Mouse (Mus musculus) B cell, adult 2 months (primary cell): ENCODE data around the gene Rorb.

ENCODE experiments used
- DNase-seq, 2 experiments: peaks; one replicate each; pipeline ENCODE4 v3.0.0; 2022

Rorb gene

GRCm38 (mm10) chr19:19110793-19111427 lies at the start of gene Rorb:
Rorb (minus strand) TSS chr19:19111196.
- no peak for DNase-seq

DNA sequence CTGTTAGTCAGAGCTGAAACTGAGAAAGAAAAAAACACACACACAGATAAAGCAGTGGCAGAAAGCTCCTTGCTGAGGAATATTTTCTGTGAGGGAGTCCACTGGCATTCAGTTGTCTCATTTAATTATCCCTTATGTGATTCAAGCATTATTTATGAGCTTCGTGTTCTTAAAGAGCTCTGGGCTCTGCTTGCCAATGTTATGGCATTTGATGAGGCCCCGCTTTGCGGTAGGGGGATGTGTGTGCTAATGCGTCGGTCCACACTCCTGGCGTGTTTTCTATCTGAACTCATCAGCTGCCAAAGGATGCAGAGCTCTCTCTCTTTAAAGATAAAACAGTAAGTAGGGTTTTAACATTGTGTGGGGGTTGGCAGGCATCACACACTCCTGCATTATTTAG lies 37.9 kb upstream of the Rorb start:
- no peak for DNase-seq

GRCm38 (mm10) chr19:19144447-19144846 lies 33.5 kb upstream of the Rorb start:
- DNase-seq: no peak

DNA sequence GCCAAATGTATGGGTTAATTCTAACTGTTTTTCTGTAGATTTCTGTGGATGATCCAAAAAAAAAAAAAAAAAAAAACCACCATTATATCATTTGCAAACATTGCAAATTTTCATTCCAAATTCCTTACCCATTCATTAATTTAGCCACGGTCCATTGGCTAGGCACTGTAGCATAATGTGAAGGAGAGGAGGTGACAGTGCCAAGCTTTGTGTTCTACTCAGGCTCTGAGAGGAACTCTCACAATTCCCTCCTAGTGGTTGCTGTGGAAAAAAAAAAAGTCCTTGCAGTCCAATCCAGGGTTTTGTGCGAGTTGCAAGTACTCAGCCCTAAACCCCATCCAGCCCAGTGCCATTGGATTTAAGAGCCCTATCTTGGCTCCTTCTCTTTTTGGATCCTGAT lies 25.9 kb upstream of the Rorb start:
- DNase-seq: no peak

GRCm38 (mm10) chr19:19135838-19136237 lies 24.8 kb upstream of the Rorb start:
- no peak for DNase-seq

DNA sequence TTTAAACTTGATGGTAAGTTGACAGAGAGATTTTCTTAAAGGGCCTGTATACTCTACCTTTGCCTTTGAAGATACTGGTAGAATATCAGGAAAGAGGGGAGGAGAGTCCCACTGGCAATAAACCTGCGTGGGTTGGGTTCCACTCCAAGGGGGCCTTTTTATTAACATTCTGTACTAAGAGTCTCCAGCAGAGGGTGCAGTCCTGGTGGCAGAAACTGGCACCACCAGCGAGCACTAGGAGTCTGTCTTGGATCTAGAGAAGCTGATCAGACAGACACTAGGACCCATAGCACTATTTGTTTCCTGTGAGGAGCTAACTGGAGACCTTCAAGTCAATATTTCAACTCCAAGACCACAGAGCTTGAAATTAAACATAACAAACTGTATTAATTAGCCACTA lies 11.3 kb upstream of the Rorb start:
- DNase-seq: no peak

DNA sequence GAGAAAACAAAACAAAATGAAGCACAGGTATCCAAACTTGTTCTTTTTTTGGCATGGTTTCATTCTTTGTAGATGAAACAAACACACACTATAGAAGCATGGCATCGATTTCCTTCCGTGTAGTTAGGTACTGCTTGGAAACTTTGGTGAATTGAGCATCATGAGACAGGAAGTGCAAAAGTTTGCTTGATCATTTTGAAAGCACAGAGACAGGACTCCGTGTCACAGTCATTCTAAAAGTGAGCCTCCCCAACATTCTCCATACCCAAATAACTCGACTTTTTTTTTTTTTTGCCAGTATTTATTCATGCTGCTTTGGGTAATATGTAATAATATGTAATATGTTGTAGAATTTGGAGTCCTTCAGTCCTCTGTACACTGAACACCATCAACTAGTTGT lies 1.2 kb upstream of the Rorb start:
- DNase-seq: no peak

- DNase-seq: no peak
These were observed 603 bp upstream of the Rorb start for GRCm38 (mm10) chr19:19111428-19112170.

DNA sequence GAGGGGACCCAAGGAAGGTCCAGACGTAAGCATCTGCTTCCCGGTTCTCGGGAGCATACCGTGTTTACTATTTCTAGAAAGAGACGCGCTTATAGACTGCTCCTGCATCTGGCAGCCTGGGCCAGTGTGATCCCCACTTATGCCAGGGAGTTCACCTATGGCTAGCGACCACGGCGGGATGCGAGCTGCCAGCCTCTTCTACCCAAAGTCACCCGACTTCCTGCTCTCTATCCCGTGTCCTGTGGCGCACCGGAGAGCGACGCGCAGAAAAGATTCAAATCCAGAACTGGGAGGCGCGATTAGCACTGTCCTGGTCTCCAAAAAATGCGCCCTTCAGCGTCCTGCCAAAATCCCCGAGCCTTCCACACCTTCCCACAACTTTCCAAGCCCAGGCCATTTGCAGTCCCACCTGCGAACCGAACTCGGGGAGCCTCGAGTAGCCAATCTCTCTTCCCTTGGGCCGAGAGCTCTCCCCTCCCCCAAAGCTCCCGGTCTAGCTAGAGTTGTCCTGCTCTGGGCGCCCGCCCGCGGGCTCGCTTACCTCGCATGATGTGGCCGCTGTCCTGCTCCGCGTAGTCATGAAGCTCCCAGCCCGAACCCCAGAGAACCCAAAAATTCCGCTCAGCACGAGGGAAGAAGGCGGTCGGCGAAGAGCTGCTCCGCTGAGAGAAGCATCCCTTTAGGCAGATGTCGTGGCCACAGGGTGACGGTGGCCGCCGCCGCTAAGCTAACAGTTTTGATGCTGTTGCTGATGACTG lies 806 bp downstream of the Rorb start:
- DNase-seq: no peak

DNA sequence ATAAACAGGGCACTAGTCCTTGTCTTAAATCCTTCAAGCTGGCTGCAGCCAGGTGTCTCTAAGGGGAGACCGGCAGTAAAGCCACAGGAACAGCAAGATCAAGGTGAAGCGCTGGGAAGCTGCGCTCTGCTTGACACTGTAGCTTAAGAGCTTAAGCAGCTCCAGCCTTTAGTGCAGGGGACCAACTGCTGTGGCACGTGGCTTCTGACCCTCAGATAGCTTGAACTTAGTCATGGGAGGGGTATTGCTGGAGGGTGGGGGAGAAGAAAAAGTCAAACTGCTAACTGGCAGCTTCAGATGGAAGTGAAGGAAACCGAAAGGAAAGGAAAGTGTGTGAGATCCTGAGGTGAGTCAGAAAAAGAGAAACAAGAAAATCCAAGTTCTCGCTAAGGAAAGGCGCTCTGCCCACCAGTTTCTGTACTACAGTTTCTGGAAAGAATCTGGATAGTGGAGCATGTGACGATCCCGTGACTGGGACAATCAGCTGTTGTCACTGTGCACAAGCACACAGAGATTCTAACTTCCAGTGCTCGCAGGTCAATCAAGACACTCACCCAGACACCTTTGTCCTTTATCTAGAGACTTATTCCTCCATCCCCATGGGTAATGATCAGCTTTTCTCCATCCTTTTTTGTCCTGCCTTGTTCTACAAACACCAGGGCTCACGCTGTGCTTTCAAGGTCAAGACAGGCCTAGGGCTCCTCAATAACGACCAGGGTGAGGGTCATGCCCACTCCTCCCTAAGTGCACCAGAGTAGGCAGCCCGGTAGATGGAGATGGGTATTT lies 2.2 kb downstream of the Rorb start:
- no peak for DNase-seq

- DNase-seq: no peak
These were observed 6.4 kb downstream of the Rorb start for GRCm38 (mm10) chr19:19104581-19104980.

GRCm38 (mm10) chr19:19097149-19097548 lies 13.8 kb downstream of the Rorb start:
- no peak for DNase-seq

DNA sequence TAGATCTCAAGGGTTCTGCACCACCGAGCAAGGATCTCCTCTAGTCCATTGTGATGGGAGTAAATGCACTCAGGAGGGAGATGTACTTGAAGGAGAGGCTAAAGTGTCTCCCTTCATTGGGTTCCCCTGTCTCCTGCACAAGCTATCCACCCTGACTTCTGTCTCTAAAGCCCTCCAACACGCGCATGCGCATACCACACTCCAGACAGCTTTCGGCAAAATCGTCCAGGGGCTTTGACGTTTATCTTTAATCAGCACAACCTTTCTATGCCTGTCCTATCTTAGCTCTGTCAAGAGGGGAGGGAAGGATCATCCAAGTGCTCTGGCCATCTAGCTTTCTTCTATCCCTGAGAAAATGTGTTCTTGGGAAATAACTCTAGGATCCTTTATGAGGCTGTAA lies 21.6 kb downstream of the Rorb start:
- no peak for DNase-seq

- no peak for DNase-seq
These were observed 33.1 kb downstream of the Rorb start for GRCm38 (mm10) chr19:19077880-19078279.

DNA sequence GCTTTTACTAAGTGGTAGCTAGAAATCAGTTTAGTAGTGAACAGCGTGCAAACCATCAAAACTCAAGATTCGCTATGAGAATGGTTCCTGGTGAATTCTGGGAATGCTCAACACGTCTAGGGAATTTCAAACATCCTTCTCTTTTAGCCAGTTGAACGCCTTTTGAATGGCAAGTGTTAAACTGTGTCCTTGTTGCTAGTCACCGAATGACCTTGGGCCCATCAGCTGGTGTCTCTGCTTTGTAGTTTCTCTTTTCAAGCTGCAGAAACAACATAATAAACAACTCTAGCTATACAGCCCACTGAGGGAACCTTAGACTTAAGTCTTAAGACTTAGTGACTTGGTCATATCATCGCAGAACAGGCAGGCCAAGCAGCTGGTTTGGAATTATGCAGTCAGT lies 36.2 kb downstream of the Rorb start:
- no peak for DNase-seq

GRCm38 (mm10) chr19:19058710-19059398 lies 52.1 kb downstream of the Rorb start:
- DNase-seq: no peak

- DNase-seq: no peak
These were observed 52.8 kb downstream of the Rorb start for GRCm38 (mm10) chr19:19058201-19058600.

DNA sequence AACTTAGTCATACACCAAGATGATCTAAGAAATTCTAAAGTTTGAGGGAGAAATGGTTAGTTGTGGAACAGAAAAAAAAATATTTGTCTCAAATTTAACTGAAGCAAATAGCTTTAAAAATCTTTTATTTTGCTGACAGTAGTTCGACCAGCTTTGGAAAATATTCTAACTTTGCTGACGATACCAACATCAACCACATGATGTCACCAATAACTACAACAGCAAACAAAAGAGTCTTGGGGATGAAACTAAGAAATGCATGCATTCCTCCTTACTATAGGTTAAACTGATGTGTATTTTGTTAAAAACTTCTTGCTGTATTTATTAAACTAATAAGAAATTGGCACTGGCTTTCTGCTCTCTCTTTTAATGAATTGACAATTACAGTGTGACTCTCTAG lies 67.9 kb downstream of the Rorb start:
- no peak for DNase-seq

DNA sequence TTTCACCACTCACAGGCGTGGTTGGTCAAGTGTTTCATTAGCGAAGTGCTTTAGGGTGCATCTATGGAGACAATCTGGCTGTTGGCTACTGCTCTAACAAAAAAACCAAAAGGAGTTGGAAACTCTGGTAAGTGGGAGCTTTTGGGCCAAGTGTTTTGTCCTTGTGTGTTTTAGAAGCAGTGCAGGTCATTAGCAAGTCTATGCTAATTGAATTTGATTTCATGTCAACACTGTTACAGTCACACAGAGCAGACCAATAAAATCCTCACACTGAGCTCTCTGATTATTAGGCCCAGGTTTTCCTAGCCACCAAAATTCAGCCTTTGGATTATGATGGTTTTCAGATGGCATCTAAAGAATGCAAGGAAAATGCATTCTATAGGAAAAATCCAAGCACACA lies 70.2 kb downstream of the Rorb start:
- no peak for DNase-seq

DNA sequence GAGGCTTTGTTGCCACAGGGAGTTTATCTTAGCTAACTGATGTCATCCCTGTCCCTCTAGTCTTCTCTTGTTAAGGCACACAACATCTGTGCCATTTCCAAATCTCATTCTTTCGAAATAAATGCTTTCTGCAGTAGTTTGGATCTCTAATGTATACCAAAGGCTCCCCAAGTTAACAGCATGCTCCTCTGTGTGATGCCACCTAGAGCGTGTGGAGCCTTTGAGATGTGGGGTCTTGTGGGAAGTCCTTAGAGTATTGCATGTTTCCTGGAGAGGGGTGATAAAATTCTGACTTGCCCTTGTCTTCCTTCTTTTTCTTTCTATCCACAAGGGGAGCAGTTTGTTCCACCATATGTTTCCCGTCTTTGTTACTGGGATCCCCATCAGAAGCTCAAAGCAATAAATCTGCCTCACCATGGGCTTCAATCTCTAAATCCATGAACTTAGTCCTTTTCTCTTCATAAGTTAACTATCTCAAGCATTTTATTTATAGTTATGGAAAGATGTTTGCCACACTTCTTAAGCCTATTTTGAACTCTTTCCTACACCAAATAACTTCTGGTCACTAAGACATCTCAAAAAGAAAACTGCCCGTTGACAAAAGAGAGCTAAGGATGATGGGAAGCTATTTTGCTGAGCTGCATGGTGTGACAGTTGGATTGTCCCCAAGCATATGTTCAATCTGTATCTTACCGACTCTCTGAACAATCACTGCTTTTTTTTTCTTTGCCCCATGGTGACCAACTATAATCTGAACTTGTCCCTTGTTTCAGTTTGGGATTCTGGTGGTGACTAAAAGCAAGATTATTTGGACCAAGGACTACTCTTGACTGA lies 76.3 kb downstream of the Rorb start:
- DNase-seq: no peak

GRCm38 (mm10) chr19:19033974-19034373 lies 77.0 kb downstream of the Rorb start:
- no peak for DNase-seq

DNA sequence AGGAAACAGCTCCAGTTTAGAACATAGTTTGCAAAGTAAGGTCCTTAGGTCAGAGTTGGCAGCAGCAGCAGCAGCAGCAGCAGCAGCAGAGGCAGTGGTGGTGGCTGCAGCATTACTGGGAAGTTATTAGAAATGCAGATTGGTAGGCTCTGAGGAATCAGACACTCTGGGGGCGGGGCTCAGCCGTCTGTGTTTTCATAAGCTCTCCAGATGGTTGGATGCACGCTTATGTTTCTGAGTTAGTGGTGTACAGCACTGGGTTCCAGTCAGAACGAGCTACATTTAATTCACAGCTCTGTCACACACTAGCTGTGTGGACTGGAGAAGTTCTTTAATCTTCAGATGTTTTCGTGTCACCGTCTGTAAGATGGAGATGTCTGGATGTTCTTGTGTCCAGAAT lies 105.9 kb downstream of the Rorb start:
- no peak for DNase-seq
